Mouse (Mus musculus) CD4-positive, CD25-positive, alpha-beta regulatory T cell, adult 9 weeks (primary cell): Measurements from ENCODE around the gene Gm4787. TPM values are rescaled to one million over a fixed set of nuclear protein-coding genes. Genes with fewer than 3 reads are reported as not detected.

Experiments
- polyA plus RNA-seq: library from polyadenylated mRNA; unstranded; fragments of 100-300 nt; shearing (Covaris generic); gene quantifications from one replicate; pipeline ENCODE4 v1.2.1, GENCODE M21; 2017

The Gm4787 gene
- 0.55 TPM for polyA plus RNA-seq

DNA sequence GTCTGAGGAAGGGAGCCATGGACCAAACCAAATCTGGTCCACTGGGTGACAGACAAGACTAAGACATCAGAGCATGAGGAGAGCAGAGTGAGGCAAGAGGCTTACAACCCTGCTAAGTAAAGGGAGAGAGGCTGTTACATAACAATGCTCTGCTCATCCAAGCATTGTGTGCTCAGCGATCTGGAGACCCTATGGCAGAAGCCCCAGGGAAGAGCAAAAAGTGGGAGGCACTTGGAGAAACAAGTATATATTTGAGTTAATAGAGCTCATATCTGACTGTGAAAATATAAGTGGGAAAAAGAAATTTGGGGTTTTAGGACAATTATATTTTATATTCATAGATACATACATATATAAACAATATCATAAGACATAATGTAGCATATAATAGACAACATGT, at the start of gene Gm4787:
Gene Gm4787 (minus strand): TSS at position 101 of the 400 bp plus-strand sequence.

DNA sequence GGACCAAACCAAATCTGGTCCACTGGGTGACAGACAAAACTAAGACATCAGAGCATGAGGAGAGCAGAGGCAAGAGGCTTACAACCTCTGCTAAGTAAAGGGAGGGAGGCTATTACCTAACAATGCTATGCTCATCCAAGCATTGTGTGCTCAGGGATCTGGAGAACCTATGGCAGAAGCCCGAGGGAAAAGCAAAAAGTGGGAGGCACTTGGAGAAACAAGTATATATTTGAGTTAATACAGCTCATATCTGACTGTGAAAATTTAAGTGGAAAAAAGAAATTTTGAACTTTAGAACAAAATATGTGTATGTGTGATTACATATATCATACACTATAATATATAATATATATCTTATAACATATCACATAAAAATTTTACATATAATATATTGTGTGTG, 42.6 kb upstream of the Gm4787 start, which contains the start of gene Adam4:
Gene Adam4 (minus strand): TSS at position 101 of the 400 bp plus-strand sequence.

GRCm38 (mm10) chr12:81332875-81333421, 46.3 kb downstream of the Gm4787 start, which contains the start of gene Slc8a3:
Gene Slc8a3 (minus strand): TSS chr12:81333180.

Other genes starting within 250 kb of the Gm4787 start
- gene Slc8a3, start 46.3 kb downstream of the Gm4787 start, polyA plus RNA-seq: not detected
- 0.46 TPM for gene Adam4, start 42.5 kb upstream of the Gm4787 start, polyA plus RNA-seq
- 188 TPM for gene Cox16, start 105.7 kb upstream of the Gm4787 start, polyA plus RNA-seq
- gene Gm20498, start 153.4 kb upstream of the Gm4787 start, polyA plus RNA-seq: 15.1 TPM
- 66.7 TPM for gene Synj2bp, start 153.4 kb upstream of the Gm4787 start, polyA plus RNA-seq
- not detected for gene Adam21, start 189.0 kb upstream of the Gm4787 start, polyA plus RNA-seq
- gene Med6, start 215.5 kb upstream of the Gm4787 start, polyA plus RNA-seq: 31.3 TPM